Mouse (Mus musculus): ENCODE measurements around the gene Gata3.

Gata3 gene

GRCm38 (mm10) chr2:9889651-9890183 is at the start of gene Gata3:
Gene Gata3, minus strand, starts transcription at chr2:9890034.
- DNase-seq (ENCODE audit: low read depth, low spot score): peak; percentile 42

- DNase-seq (ENCODE audit: low read depth, low spot score): peak; percentile 27
Measured at GRCm38 (mm10) chr2:9939250-9939649, 49.4 kb upstream of the Gata3 start.

- DNase-seq (ENCODE audit: low read depth, low spot score): peak; percentile 38
Measured at GRCm38 (mm10) chr2:9935965-9936364, 46.1 kb upstream of the Gata3 start.

- no peak for DNase-seq (ENCODE audit: low read depth, low spot score)
Measured at GRCm38 (mm10) chr2:9926905-9927283, 37.1 kb upstream of the Gata3 start.

- DNase-seq (ENCODE audit: low read depth, low spot score): no peak
Measured at GRCm38 (mm10) chr2:9926194-9926904, 36.5 kb upstream of the Gata3 start.

- no peak for DNase-seq (ENCODE audit: low read depth, low spot score)
Measured at GRCm38 (mm10) chr2:9918691-9919471, 29.0 kb upstream of the Gata3 start.

GRCm38 (mm10) chr2:9917602-9918001 is 27.8 kb upstream of the Gata3 start:
- DNase-seq (ENCODE audit: low read depth, low spot score): no peak

- no peak for DNase-seq (ENCODE audit: low read depth, low spot score)
Measured at GRCm38 (mm10) chr2:9905995-9906394, 16.2 kb upstream of the Gata3 start.

GRCm38 (mm10) chr2:9903854-9904560 is 14.2 kb upstream of the Gata3 start:
- peak; percentile 57 for DNase-seq (ENCODE audit: low read depth, low spot score)

GRCm38 (mm10) chr2:9897846-9898245 is 8.0 kb upstream of the Gata3 start:
- no peak for DNase-seq (ENCODE audit: low read depth, low spot score)

- peak; percentile 19 for DNase-seq (ENCODE audit: low read depth, low spot score)
Measured at GRCm38 (mm10) chr2:9896097-9896770, 6.4 kb upstream of the Gata3 start.

GRCm38 (mm10) chr2:9894836-9895593 is 5.2 kb upstream of the Gata3 start:
- no peak for DNase-seq (ENCODE audit: low read depth, low spot score)

- DNase-seq (ENCODE audit: low read depth, low spot score): no peak
Measured at GRCm38 (mm10) chr2:9893272-9893953, 3.6 kb upstream of the Gata3 start.

- no peak for DNase-seq (ENCODE audit: low read depth, low spot score)
Measured at GRCm38 (mm10) chr2:9892541-9892940, 2.7 kb upstream of the Gata3 start.

GRCm38 (mm10) chr2:9890906-9891305 is 1.1 kb upstream of the Gata3 start:
- DNase-seq (ENCODE audit: low read depth, low spot score): no peak

- DNase-seq (ENCODE audit: low read depth, low spot score): no peak
Measured at GRCm38 (mm10) chr2:9890251-9890650, 417 bp upstream of the Gata3 start.

GRCm38 (mm10) chr2:9888913-9889650 is 752 bp downstream of the Gata3 start, which contains the start of gene 9230102O04Rik:
Gene 9230102O04Rik, minus strand, starts transcription at chr2:9889540.
- DNase-seq (ENCODE audit: low read depth, low spot score): peak; percentile 74

- no peak for DNase-seq (ENCODE audit: low read depth, low spot score)
Measured at GRCm38 (mm10) chr2:9887636-9888035, 2.2 kb downstream of the Gata3 start.

- DNase-seq (ENCODE audit: low read depth, low spot score): no peak
Measured at GRCm38 (mm10) chr2:9886921-9887610, 2.8 kb downstream of the Gata3 start.
